Mouse (Mus musculus) erythroblast, embryonic 14.5 days (primary cell): Measurements from ENCODE around the gene P2rx7.

Experiments used
- GATA1 ChIP-seq: IDR thresholded peaks from 2 replicates; pipeline ENCODE4 v1.6.1; 2012; ENCODE audit warnings: low read length, inconsistent platforms, mixed read lengths
- TAL1 ChIP-seq: IDR thresholded peaks from 3 replicates; pipeline ENCODE4 v1.6.1; 2012; ENCODE audit warnings: low read length, inconsistent platforms, mixed read lengths

- TF ChIP-seq TAL1 (no peak), GATA1 (no peak)
Measured at GRCm38 (mm10) chr5:122613908-122614732, 29.6 kb upstream of the P2rx7 start, which contains the start of gene Ift81.
